Mouse (Mus musculus): ENCODE data around the gene Atp6v1fnb. TPM values are rescaled to one million over a fixed set of nuclear protein-coding genes. Genes with fewer than 3 reads are reported as not detected.

Gene Atp6v1fnb
- polyA plus RNA-seq, 1 experiment: 0.14 TPM

GRCm38 (mm10) chr6:29434911-29435691, 36.1 kb upstream of the Atp6v1fnb start:
- TF ChIP-seq POLR2A (IDR thresholded peaks at IDR 0.05; ENCODE audit: borderline replicate concordance, extremely low read depth, insufficient read depth, insufficient read length, poor library complexity, severe bottlenecking) (no peak), CTCF (IDR thresholded peaks at IDR 0.05; ENCODE audit: borderline replicate concordance, extremely low read depth, insufficient read depth, insufficient read length) (no peak)
- DNase-seq (ENCODE audit: low read depth): peak; percentile 77

- TF ChIP-seq CTCF (IDR thresholded peaks at IDR 0.05; ENCODE audit: borderline replicate concordance, extremely low read depth, insufficient read depth, insufficient read length): no peak
- TF ChIP-seq POLR2A (IDR thresholded peaks at IDR 0.05; ENCODE audit: borderline replicate concordance, extremely low read depth, insufficient read depth, insufficient read length, poor library complexity, severe bottlenecking): no peak
- peak; percentile 62 for DNase-seq (ENCODE audit: low read depth)
These were observed 35.2 kb upstream of the Atp6v1fnb start for GRCm38 (mm10) chr6:29435940-29436451.

GRCm38 (mm10) chr6:29436461-29436934, 34.7 kb upstream of the Atp6v1fnb start:
- peak; percentile 66 for DNase-seq (ENCODE audit: low read depth)
- TF ChIP-seq POLR2A (IDR thresholded peaks at IDR 0.05; ENCODE audit: borderline replicate concordance, extremely low read depth, insufficient read depth, insufficient read length, poor library complexity, severe bottlenecking): no peak
- TF ChIP-seq CTCF (IDR thresholded peaks at IDR 0.05; ENCODE audit: borderline replicate concordance, extremely low read depth, insufficient read depth, insufficient read length): no peak

GRCm38 (mm10) chr6:29439251-29439650, 32.0 kb upstream of the Atp6v1fnb start:
- no peak for DNase-seq (ENCODE audit: low read depth)
- TF ChIP-seq CTCF (IDR thresholded peaks at IDR 0.05; ENCODE audit: borderline replicate concordance, extremely low read depth, insufficient read depth, insufficient read length) (no peak), POLR2A (IDR thresholded peaks at IDR 0.05; ENCODE audit: borderline replicate concordance, extremely low read depth, insufficient read depth, insufficient read length, poor library complexity, severe bottlenecking) (no peak)

- no peak for TF ChIP-seq CTCF (IDR thresholded peaks at IDR 0.05; ENCODE audit: borderline replicate concordance, extremely low read depth, insufficient read depth, insufficient read length)
- no peak for TF ChIP-seq POLR2A (IDR thresholded peaks at IDR 0.05; ENCODE audit: borderline replicate concordance, extremely low read depth, insufficient read depth, insufficient read length, poor library complexity, severe bottlenecking)
- DNase-seq (ENCODE audit: low read depth): no peak
These were observed 31.4 kb upstream of the Atp6v1fnb start for GRCm38 (mm10) chr6:29439789-29440188.

GRCm38 (mm10) chr6:29444773-29445172, 26.5 kb upstream of the Atp6v1fnb start:
- TF ChIP-seq POLR2A (IDR thresholded peaks at IDR 0.05; ENCODE audit: borderline replicate concordance, extremely low read depth, insufficient read depth, insufficient read length, poor library complexity, severe bottlenecking): no peak
- TF ChIP-seq CTCF (IDR thresholded peaks at IDR 0.05; ENCODE audit: borderline replicate concordance, extremely low read depth, insufficient read depth, insufficient read length): peak; percentile 50
- peak; percentile 3 for DNase-seq (ENCODE audit: low read depth)

- no peak for DNase-seq (ENCODE audit: low read depth)
- TF ChIP-seq POLR2A (IDR thresholded peaks at IDR 0.05; ENCODE audit: borderline replicate concordance, extremely low read depth, insufficient read depth, insufficient read length, poor library complexity, severe bottlenecking) (no peak), CTCF (IDR thresholded peaks at IDR 0.05; ENCODE audit: borderline replicate concordance, extremely low read depth, insufficient read depth, insufficient read length) (no peak)
These were observed 25.9 kb upstream of the Atp6v1fnb start for GRCm38 (mm10) chr6:29445354-29445753.

- no peak for DNase-seq (ENCODE audit: low read depth)
- no peak for TF ChIP-seq CTCF (IDR thresholded peaks at IDR 0.05; ENCODE audit: borderline replicate concordance, extremely low read depth, insufficient read depth, insufficient read length)
- TF ChIP-seq POLR2A (IDR thresholded peaks at IDR 0.05; ENCODE audit: borderline replicate concordance, extremely low read depth, insufficient read depth, insufficient read length, poor library complexity, severe bottlenecking): no peak
These were observed 21.4 kb upstream of the Atp6v1fnb start for GRCm38 (mm10) chr6:29449858-29450257.

GRCm38 (mm10) chr6:29450667-29451066, 20.6 kb upstream of the Atp6v1fnb start:
- DNase-seq (ENCODE audit: low read depth): no peak
- TF ChIP-seq CTCF (IDR thresholded peaks at IDR 0.05; ENCODE audit: borderline replicate concordance, extremely low read depth, insufficient read depth, insufficient read length): no peak
- no peak for TF ChIP-seq POLR2A (IDR thresholded peaks at IDR 0.05; ENCODE audit: borderline replicate concordance, extremely low read depth, insufficient read depth, insufficient read length, poor library complexity, severe bottlenecking)

- TF ChIP-seq POLR2A (IDR thresholded peaks at IDR 0.05; ENCODE audit: borderline replicate concordance, extremely low read depth, insufficient read depth, insufficient read length, poor library complexity, severe bottlenecking) (no peak), CTCF (IDR thresholded peaks at IDR 0.05; ENCODE audit: borderline replicate concordance, extremely low read depth, insufficient read depth, insufficient read length) (no peak)
These were observed 9.7 kb upstream of the Atp6v1fnb start for GRCm38 (mm10) chr6:29461502-29461901.

GRCm38 (mm10) chr6:29463388-29463787, 7.8 kb upstream of the Atp6v1fnb start:
- TF ChIP-seq POLR2A (IDR thresholded peaks at IDR 0.05; ENCODE audit: borderline replicate concordance, extremely low read depth, insufficient read depth, insufficient read length, poor library complexity, severe bottlenecking) (no peak), CTCF (IDR thresholded peaks at IDR 0.05; ENCODE audit: borderline replicate concordance, extremely low read depth, insufficient read depth, insufficient read length) (no peak)
- no peak for DNase-seq (ENCODE audit: low read depth)

More at GRCm38 (mm10) chr6:29461502-29461901, 9.7 kb upstream of the Atp6v1fnb start:
- no peak for DNase-seq (ENCODE audit: low read depth)
